Mouse (Mus musculus) CD4-positive helper T cell, adult 2 months (primary cell): ENCODE data around the gene Mxd1.
A peak's percentile ranks its signal among the peaks of the same experiment; 100 is the strongest.

Experiments used
- DNase-seq: peaks from one replicate; pipeline ENCODE4 v3.0.0-alpha.2; 2012; ENCODE audit warnings: low read depth, missing footprints, low spot score

The Mxd1 gene

GRCm38 (mm10) chr6:86646143-86646542 lies 22.8 kb downstream of the Mxd1 start:
- no peak for DNase-seq

GRCm38 (mm10) chr6:86645551-86645950 lies 23.4 kb downstream of the Mxd1 start:
- no peak for DNase-seq

- peak; percentile 47 for DNase-seq
Measured at GRCm38 (mm10) chr6:86644775-86645400, 24.1 kb downstream of the Mxd1 start.

GRCm38 (mm10) chr6:86641716-86642115 lies 27.2 kb downstream of the Mxd1 start:
- no peak for DNase-seq

GRCm38 (mm10) chr6:86640776-86641175 lies 28.2 kb downstream of the Mxd1 start:
- no peak for DNase-seq

- DNase-seq = no peak
Measured at GRCm38 (mm10) chr6:86640161-86640560, 28.8 kb downstream of the Mxd1 start.

- no peak for DNase-seq
Measured at GRCm38 (mm10) chr6:86639180-86640160, 29.5 kb downstream of the Mxd1 start.

- DNase-seq = no peak
Measured at GRCm38 (mm10) chr6:86638434-86638833, 30.5 kb downstream of the Mxd1 start.

- no peak for DNase-seq
Measured at GRCm38 (mm10) chr6:86637860-86638259, 31.1 kb downstream of the Mxd1 start.

- DNase-seq = no peak
Measured at GRCm38 (mm10) chr6:86637171-86637835, 31.7 kb downstream of the Mxd1 start.

- DNase-seq = no peak
Measured at GRCm38 (mm10) chr6:86636495-86636894, 32.5 kb downstream of the Mxd1 start.

- DNase-seq = no peak
Measured at GRCm38 (mm10) chr6:86630141-86630540, 38.8 kb downstream of the Mxd1 start.

GRCm38 (mm10) chr6:86627946-86628345 lies 41.0 kb downstream of the Mxd1 start, which contains the start of gene Asprv1:
TSS of gene Asprv1 (plus strand) at chr6:86628164.
- DNase-seq = no peak

- DNase-seq = no peak
Measured at GRCm38 (mm10) chr6:86624074-86625030, 44.6 kb downstream of the Mxd1 start.

GRCm38 (mm10) chr6:86623201-86623600 lies 45.8 kb downstream of the Mxd1 start:
- no peak for DNase-seq

- no peak for DNase-seq
Measured at GRCm38 (mm10) chr6:86615301-86615700, 53.7 kb downstream of the Mxd1 start.

- DNase-seq = no peak
Measured at GRCm38 (mm10) chr6:86610714-86611113, 58.2 kb downstream of the Mxd1 start.

GRCm38 (mm10) chr6:86609235-86609634 lies 59.7 kb downstream of the Mxd1 start:
- DNase-seq = peak; percentile 22

GRCm38 (mm10) chr6:86607471-86607870 lies 61.5 kb downstream of the Mxd1 start:
- peak; percentile 73 for DNase-seq

- DNase-seq = no peak
Measured at GRCm38 (mm10) chr6:86606289-86606688, 62.7 kb downstream of the Mxd1 start.

- DNase-seq = peak; percentile 52
Measured at GRCm38 (mm10) chr6:86605260-86605659, 63.7 kb downstream of the Mxd1 start.
